Mouse (Mus musculus): ENCODE measurements around the gene Slc23a2.

Slc23a2 gene

DNA sequence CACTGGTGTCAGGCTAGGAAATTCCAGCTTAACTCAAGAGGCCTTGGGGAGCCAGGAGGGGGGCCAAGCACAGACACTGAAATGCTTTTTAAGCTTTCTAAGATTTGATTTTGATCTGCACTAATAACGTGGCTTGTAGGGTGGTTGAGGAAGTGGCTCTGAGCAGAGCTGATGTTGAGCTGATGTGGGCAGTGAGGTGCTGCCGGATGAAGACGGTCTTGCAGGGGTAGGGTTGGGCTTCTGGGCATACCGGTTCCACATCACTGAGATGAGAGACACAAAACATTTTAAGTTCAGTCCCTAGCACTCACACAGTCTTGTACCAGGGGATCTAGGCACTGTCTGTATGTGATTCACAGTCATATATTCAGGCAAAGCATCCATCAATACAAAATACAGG, 46.5 kb downstream of the Slc23a2 start:
- no peak for DNase-seq (ENCODE audit: low spot score in 2 of 2)

DNA sequence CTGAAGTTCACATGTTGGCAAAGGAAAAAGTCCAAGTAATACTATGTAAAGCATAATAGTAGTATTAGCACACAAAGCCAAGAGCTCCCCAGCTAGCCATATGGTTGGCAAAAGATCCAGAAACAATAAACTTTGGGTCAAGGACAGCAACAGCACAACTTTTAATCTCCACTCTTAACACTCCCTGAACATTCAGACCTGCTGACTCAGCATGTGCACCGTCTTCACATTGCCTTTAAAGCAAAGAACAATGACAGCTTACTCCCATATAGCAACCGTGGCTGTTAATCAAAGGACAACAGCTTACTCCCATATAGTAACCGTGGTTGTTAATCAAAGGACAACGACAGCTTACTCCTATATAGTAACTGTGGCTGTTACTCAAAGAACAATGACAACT, 48.3 kb downstream of the Slc23a2 start:
- DNase-seq (ENCODE audit: low spot score in 2 of 2), result no peak

DNA sequence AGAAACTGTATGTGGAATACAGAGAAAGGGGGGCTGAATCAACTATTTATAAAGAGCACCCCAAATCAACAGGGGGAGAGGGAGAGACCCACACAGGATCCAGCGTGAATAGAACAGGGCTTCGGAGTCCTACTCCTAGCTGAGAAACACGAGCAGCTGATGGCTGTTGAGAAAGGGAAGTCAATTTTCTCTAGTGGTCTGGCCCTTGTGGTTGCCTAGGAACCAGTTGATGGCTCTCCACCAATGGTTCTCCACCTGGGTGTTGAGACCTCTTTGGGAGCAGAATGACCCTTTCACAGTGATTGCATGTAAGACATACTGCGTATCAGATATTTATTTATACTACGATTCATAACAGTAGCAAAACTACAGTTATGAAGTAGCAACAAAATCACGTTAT, 49.1 kb downstream of the Slc23a2 start:
- no peak for DNase-seq (ENCODE audit: low spot score in 2 of 2)

DNA sequence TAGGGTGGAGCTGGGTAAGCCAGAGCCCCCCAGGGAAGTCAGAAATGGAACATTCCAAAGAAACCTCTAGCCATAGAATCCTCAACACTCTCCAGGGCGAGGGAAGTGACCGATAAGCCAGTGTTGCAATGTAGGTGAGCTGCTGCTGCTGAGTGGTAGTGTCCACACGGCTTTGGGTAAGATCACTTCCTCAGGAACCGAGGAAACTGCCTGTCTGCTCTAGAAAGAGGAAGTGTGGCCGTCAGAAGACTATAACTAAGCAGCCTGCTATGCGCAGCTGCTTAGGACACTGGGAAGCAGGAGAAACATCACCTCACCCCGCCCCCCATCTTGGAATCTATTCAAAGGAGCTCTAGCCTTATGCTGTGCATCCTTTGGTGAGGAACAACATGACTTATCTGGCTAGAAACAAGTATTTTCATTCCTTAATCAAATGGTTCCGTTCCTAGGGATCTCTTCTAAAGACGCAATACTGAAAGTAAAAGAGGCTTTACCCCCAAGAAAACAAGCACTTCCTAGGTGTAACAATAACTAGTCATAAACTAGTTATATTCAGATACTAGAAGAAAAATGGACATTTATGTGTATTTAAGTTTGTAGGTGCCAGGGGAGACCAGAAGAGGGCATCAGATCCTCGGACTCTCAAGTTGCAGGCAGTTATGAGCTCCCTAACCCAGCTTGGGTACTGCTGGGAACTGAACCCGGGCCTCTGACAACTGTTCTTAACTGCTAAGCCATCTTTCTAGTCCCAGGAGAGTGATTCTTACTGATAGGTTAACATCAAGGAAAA, 50.3 kb downstream of the Slc23a2 start:
- no peak for DNase-seq (ENCODE audit: low spot score in 2 of 2)

- no peak for DNase-seq (ENCODE audit: low spot score in 2 of 2)
Observed at GRCm38 (mm10) chr2:132093739-132094138, 51.2 kb downstream of the Slc23a2 start.

DNA sequence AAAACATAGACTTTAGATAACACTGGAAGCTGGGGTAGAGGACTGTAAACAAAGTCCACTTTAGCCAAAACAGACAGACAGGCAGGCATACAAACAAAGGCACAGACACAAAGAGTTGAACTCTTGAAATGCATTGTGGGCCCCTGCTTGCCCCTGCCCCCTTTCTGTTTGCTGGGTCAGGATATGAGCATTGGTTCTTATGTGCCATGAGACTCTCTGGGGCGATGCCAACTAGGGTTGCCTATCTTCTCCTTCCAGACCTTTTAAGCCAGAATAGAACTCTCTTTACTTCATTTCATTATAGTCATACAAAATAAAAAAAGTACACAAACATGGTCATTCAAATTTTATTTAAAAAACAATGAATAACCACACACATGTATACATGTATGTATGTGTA, 51.6 kb downstream of the Slc23a2 start:
- no peak for DNase-seq (ENCODE audit: low spot score in 2 of 2)

DNA sequence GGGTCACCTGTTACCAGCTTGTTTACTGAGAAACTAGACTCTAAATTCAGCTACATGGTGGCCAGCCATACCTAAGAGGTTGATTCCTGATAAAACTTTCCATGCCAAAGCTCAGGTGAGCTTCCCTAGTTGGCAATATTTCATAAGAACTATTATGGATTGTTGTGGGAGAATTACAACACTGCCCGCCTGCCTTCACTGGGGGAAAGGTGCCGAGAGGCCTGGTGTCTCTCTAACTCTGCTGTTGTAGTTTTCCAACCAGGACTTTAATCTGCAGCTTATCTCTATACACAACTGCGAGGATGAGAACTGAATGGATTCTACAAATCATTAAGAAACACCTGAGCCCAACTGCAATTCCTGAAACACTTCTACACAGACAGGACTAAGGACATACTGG, 52.2 kb downstream of the Slc23a2 start:
- no peak for DNase-seq (ENCODE audit: low spot score in 2 of 2)

DNA sequence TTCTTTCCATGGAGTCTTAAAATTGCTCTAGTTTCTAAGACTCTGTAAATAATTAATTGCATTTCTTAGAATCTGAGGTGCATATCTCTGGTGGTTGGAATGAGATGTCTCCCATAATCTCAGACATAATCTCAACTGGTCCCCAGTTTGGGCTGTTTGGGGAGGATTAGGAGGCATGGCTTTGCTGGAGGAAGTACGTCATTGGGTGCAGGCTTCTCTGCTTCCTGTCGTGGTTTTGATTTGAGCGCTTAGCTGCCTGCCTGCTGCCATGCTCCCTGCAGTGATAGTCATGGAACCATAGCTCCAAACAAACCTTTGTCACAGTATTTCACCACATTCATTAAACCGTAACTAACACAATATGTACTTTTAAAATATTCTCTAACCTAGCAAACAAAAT, 53.2 kb downstream of the Slc23a2 start:
- no peak for DNase-seq (ENCODE audit: low spot score in 2 of 2)

GRCm38 (mm10) chr2:132084813-132085212, 60.1 kb downstream of the Slc23a2 start:
- DNase-seq (ENCODE audit: low spot score in 2 of 2), result no peak

DNA sequence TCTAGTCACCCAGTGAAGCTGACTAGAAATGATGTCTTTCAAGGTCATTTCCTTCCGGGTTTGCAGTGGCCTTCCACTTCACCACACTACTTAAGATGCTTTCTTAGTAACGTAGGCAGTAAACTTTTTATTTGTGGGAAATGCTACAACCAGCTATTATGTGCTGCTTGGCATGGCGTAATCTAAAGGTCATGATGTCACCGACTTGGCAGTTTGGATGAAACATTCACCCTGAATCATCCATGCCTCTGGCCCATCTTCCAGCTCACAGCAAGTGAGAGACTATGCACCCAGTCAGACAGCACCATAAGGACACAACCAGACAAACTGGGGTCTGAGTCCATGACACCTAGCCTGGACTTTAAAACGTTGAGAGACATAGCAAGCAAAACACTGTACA, 60.5 kb downstream of the Slc23a2 start:
- DNase-seq (ENCODE audit: low spot score in 2 of 2), result no peak

- DNase-seq (ENCODE audit: low spot score in 2 of 2), result no peak
Observed at GRCm38 (mm10) chr2:132079139-132079538, 65.8 kb downstream of the Slc23a2 start.

DNA sequence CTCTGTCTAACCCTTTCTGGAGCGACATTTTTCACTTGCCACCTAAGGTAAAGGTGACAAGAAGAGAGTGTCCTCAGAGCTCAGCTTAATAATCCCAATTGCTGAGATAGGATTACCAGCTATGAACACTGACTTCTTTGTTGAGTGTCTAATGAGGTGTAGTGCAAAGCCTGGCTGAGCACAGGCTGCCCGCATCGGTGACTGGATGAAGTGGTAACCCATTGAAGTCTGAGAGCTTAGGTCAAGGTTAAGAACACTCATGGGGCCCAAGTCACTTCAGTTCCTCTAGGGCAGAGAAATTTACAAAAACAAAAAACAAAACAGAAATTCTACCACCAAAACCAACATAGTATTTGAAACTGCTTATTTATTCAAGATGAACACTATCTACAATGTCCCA, 71.9 kb downstream of the Slc23a2 start:
- DNase-seq (ENCODE audit: low spot score in 2 of 2), result no peak

DNA sequence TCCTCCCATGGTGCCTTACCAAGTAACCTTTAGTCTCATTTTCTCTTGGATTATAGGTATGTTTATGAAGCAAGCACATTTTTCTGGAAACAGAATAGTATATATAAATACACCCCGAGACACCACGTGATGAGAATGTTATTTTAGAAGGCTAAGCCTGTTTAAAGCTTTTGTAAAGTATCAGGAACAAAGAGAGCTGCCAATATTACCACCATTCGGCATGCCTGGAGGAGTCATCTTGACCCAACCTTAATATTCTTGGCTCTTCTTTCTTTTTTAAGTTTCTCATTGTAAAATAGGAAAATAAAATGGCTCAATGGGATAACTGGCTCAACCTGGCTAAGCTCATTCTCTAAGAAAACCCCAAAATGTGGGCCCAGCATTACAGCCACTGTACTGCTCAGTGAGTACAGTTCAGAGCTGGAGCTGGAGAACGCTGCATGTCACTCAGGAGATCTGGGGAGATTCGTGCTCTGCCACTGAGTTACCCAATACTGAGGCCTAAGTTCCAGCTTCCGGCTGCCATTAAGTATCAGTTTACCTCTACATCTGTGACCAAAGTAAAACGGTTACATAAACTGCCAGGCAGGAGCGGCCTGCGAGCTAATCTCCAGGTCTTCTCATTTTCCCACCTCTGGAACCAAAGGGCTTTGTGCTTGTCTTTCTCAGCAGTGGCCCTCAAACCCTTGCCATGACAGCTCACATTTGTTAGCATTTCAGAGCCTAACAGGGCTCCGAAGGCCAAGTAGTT, 74.7 kb downstream of the Slc23a2 start:
- DNase-seq (ENCODE audit: low spot score in 2 of 2), result no peak

DNA sequence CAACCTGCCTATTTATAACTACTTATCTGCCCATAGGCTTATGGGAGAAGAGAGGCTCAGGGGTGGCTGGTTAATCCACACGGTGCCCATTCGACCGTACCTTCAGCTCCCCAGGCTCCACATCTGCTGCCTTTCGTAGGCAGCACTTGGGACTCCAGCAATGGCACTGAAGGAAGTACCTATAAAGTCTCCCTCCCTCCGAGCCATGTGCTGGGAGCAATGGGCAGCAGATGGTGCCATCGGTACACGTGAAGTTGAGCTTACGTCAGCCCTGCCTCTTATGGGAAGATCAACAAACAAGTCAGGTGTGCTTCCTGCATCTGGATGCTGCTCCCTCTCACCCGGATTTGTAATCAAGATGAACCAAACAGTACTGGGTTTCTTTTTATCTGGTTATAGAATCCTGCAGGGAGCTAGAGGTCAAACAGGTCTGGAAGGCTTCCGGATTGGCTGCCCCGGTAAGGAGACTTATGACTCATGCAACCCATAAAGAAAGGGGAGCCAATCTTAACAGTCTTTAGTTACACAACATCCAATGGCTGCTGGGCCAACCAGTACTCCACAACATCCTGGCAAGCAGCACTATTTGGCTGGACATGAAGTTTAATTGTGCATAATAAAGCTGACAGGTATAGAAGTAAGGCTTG, 80.6 kb downstream of the Slc23a2 start:
- no peak for DNase-seq (ENCODE audit: low spot score in 2 of 2)

GRCm38 (mm10) chr2:132063776-132064175, 81.1 kb downstream of the Slc23a2 start:
- DNase-seq (ENCODE audit: low spot score in 2 of 2), result no peak

DNA sequence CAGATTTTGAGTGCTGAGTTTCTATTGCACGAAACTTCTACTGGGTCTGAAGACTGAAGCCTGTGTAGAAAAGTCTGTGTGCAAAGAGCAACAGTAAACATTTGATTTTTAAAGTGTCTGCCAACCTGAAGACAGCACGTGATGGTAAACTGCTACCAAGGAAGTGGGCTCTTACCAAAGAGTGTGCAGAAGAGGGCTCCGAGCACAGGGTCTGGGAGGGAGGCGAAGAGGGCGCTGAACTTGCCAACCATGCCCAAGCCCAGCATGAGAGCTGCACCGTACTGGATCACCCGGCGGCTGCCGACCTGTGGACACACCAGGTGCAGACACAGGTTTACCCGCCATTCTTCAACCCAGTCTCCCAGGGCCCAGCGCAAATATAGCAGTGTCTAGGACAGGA, 83.0 kb downstream of the Slc23a2 start:
- DNase-seq (ENCODE audit: low spot score in 2 of 2), result no peak

- peak; percentile 41 to 44 for DNase-seq (ENCODE audit: low spot score in 2 of 2)
Observed at GRCm38 (mm10) chr2:132059919-132060318, 85.0 kb downstream of the Slc23a2 start.

GRCm38 (mm10) chr2:132055349-132055753, 89.6 kb downstream of the Slc23a2 start:
- DNase-seq (ENCODE audit: low spot score in 2 of 2), result no peak

DNA sequence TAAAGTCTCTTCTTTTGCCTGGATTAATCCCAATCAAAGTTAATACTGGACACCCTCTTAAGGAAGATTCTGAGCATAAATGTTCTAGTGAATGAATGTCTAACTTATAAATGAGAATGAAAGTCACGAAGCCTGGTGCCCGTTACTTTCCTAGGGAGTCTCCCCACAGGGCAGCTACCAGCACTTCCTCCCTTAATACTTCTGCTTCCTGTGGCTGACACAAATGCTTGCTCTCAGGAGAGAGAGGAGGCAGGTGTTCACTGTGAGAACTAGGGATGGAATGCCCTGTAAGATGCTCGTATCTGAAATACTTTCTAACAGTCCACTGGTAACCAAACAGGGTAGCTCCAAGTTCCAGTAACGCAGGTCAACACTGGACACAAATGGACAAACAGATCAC, 91.1 kb downstream of the Slc23a2 start:
- no peak for DNase-seq (ENCODE audit: low spot score in 2 of 2)

DNA sequence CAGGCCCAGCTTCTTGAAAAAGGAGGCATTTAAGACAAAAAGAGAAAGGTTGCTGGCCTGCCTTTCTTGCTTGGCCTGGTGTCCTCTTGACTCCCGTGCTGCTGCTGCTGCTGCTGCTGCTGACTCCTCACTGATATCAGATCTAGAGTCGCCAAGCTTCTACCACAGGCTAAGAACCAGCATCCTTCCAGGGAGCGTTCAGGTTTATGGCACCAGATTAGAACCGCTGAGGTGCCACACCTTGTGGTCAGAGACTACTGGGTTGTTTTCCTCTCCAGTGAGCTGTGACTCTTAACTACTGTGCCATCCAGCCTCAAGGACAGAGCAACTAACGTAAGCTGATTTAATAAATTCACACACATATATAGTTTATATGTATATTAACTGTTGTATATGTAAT, 93.1 kb downstream of the Slc23a2 start:
- DNase-seq (ENCODE audit: low spot score in 2 of 2), result no peak

DNA sequence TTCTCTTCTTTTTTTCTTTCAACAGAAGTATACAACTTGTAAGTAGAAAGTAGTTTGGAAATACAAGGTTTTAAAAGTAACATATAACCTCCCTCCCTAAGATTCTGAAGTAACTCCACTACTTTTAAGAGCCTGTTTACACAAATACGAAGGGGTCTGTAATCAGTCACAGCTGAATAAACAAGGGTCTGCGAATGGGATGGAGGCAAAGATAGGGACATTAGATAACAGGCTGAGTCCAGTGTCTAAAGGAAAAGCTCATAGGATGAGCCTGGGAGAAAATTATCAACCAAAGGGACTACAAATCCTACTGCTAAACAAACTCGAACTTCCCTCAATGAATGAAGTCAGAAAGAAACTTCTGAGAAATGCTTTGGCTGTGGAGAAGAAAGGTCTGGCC, 95.0 kb downstream of the Slc23a2 start:
- no peak for DNase-seq (ENCODE audit: low spot score in 2 of 2)

GRCm38 (mm10) chr2:132049491-132049890, 95.4 kb downstream of the Slc23a2 start:
- DNase-seq (ENCODE audit: low spot score in 2 of 2), result no peak
